Mouse (Mus musculus) NIH3T3 (cell line): ENCODE measurements around the gene Adamts13.
A peak's percentile ranks its signal among the peaks of the same experiment; 100 is the strongest.

Experiments used
- DNase-seq: peaks from one replicate; pipeline ENCODE4 v3.0.0-alpha.2; 2012; ENCODE audit warnings: low read depth

The Adamts13 gene

DNA sequence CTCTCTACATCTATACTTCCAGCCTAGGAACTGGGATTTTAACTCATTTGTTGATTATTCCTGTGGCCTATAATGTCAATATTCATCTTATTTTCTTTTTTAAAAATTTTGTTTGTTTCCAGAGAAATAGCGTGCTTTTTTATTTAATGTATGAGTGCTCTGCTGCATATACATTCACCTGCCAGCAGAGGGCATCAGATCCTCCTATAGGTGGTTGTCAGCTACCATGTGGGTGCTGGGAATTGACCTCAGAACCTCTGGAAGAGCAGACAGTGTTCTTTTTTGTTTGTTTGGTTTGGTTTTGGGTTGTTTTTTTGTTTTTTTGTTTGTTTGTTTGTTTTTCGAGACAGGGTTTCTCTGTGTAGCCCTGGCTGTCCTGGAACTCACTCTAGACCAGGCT lies 6.0 kb upstream of the Adamts13 start:
- no peak for DNase-seq

DNA sequence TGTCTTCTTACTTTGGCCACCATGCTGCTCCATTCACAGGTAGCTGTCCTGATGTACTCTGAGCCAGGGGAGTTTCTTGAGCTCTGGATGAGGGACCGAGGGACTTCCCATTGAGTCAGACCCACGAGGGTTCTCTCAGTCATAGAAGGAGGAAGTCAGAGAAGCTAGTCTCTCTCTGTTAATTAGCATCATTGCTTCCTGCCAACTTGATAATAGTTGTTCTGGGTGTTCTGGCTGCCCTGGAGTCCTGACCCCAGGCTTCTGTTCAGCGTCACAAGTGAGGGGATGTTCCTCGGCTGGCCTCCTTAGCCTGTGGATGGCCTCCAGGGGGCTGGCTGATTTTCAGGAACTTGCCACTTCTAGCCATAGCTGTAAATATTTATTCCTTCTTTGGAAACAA lies 744 bp downstream of the Adamts13 start:
- no peak for DNase-seq

DNA sequence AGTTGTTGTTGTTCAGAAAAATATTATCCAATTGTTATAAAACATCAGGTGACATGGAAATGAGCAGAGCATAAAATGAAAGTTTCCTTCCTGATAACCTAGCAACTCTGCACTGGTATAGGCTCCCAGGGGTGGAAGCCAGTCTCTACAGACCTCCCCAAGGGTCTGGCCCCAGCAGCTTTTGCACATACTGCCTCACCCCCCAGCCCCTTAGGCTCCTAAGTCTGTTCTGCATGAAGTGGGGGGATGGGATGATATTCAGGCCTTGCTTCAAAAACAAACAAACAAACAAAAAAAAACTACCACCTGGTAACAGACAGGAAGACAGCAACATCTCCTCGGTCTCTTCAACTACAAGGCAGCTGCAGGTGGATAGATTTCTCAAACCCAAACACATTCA lies 7.1 kb downstream of the Adamts13 start:
- no peak for DNase-seq

DNA sequence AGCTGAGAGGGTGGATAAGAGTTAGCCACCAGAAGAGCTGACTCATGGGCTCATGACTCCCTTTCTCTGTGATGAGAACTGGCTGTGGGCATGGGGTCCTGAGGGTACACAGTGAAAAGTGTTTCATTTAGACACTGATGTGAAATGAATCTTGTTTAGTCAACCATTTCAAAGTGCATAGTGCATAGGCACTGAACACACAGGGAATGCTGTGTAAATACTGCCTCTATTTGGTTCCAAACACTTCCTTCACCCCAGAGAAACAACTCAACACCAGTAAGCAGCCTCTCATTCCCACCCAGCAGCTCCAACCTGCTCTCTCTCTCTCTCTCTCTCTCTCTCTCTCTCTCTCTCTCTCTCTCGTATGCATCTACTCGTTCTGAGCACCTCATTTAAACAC lies 11.0 kb downstream of the Adamts13 start:
- DNase-seq, result no peak

DNA sequence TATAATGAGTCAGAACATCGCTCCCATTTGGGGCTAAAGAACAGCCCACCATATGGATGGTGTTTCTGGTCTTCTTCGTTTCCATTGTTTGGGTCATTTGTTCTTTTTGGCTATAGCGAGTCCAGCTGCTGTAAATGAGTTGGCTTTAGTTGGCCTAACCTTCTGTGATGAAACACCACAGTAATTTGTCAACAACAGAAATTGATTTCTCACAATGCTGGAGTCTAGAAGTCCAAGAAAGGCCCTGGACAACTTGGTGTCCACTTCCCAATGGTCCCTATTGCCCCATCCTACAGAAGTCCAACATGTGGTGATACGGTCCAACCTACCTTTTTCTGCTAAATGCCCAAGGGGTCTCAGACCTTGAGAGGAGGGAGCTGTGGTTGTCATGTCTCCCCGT lies 11.4 kb downstream of the Adamts13 start:
- DNase-seq, result no peak

DNA sequence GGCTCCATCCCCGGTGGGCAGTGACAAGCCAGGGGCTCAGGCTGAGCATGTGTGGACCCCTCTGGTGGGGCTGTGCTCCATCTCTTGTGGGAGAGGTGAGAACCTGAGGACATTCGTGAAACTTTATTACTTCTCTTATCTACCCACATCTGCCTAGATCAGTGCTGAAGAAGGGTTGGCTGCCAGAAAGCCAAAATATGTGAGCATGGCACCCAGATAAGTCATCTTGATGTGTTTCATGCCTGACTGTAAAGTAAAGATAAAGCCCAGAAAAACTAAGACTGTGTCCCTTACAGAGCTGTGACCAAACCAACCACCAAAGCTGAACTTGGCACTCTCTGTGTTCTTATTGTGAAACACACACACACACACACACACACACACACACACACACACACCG lies 20.7 kb downstream of the Adamts13 start:
- DNase-seq, result no peak

DNA sequence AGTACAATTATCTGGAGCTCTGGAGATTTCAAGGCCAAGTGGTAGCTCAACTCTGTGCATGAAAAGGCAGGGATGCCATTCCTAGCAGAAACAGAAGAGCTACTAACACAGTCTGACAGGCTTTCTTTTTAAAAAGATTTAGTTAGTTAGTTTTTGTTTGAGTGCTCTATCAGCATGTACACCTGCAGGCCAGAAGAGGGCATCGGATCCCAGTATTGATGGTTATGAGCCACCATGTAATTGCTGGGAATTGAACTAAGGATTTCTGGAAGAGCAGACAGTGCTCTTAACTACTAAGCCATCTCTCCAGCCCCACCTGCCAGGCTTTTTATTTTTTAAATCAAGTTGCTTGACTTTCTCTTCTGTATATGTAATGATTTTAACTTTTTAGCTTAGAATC lies 24.3 kb downstream of the Adamts13 start:
- DNase-seq, result peak; percentile 18

DNA sequence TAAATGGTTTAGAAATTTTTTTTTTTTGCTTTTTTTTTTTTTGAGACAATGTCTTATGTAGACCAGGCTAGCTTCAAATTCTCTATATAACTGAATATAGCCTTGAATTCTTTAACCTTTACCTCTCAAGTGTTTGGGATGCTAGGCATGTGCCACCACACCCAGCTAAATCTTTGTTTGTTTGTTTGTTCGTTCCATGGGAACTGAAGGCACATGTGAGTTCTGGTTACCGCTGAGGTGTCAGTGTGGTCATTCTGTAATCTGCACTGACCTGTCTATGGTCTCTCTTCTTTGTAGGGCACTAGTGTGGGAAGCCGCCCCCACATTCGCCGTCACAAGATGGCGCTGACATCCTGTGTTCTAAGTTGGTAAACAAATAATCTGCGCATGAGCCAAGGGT lies 24.8 kb downstream of the Adamts13 start:
- no peak for DNase-seq

DNA sequence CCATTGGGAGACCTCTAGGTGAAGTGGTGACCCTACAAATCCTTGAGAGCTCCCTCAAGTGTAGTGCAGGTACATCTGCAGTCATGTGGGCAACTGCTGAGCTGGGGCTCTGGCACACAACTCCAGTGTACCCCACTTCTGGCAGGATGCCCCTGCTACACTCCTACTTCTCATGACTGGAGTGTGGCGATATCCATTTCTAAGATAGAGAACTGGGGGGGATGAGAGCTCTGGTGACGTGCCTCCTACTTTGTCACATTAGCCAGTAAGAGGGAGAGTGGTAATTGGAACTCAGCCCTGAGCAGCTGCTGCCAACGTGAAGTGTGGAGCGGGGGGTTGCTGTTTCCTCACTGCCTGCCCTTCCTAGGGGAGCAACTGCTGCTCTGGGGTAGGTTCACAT lies 33.0 kb downstream of the Adamts13 start:
- no peak for DNase-seq

DNA sequence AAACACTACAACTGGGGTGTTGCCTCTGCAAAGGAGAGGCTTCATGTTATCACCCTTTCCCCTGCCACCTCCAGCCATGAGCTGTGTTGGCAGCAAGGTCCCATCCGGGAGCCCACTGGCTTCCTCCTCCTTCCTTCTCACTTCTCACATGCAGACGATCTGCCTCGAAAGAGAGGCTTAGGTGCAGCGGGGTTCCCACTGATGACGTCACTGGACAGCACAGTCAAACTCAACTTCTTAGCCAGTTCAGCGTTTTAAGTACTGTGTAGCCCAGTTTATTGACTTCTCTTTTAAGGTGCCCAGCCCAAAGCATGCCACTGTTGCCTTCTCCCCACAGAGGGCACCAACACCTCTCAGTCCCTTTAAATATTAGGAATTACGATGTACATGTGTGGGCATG lies 34.5 kb downstream of the Adamts13 start:
- no peak for DNase-seq

DNA sequence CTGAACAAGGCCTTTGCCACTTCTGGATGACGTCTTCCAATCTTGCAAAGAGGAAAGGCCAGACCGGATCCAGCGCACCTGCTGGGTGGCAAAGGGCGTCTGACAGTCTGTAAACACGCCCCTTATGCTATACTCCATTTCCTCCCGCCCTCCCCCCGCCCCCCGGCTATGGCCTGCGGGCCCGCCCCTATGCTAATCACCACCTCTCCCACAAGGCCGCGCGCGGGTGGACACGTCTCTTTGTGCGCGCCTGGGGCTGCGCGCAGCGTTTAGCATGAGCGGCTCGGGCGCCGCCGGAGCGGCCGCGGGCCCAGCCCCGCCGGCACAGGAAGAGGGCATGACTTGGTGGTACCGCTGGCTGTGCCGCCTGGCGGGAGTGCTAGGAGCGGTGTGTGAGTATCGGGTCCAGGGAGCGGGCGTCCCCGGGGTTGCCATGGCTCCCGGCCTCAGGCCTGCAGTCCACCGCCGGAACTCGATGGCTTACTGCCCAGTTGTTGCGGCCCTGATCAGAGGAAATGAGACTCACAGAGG lies 36.6 kb downstream of the Adamts13 start, which contains the start of gene Cacfd1:
Gene Cacfd1, plus strand, starts transcription at position 213 of the 531 bp plus-strand sequence.
- peak; percentile 94 for DNase-seq

DNA sequence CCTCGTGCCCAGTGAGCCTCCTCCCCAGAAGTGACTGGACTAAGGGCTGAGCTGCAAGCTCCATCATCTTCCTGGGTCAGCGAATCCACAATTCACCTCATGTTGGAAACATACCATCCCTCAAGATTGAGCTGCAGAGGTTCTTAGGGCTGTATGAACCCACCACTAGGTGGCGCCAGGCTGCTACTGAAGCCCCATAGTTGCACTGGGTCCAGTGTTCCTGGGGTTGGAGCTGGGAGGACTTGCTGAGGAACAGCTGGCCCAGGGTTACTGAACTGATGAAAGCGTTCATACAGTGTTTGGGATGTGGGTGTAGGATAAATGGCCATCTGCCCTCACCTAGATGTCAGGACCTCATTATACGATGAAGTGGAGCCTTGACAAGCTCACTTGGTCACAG lies 44.6 kb downstream of the Adamts13 start:
- DNase-seq, result peak; percentile 86

DNA sequence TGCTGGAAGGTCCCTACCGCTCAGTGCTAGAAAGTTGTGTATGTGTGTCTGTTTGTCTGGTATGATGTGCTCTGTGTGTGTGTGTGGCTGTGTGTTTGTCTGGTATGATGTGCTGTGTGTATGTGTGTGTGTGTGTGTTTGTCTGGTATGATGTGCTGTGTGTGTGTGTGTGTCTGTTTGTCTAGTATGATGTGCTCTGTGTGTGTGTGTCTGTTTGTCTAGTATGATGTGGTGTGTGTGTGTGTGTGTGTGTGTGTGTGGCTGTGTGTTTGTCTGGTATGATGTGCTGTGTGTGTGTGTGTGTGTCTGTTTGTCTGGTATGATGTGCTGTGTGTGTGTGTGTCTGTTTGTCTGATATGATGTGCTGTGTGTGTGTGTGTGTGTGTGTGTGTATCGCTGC lies 46.3 kb downstream of the Adamts13 start:
- DNase-seq, result no peak

DNA sequence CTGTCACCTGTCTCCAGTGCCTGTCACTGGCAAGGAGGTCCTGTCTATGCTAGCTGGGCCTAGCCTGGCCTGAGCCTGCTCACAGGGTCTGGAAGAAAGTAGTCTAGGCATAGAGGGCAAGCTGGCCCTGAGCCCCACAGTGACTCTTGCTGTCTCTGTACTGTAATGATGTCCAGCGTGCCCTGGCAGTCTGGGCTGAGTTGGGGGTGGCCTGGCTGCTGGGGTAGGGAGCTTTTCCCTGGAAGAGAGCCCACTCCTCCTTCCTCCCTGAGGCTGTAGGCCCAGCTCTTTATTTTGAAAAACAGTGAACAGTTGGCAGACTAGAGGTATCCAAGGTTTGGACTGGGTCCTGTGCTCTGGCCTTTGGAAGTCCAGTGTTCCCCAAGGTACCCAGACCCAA lies 47.9 kb downstream of the Adamts13 start:
- no peak for DNase-seq

DNA sequence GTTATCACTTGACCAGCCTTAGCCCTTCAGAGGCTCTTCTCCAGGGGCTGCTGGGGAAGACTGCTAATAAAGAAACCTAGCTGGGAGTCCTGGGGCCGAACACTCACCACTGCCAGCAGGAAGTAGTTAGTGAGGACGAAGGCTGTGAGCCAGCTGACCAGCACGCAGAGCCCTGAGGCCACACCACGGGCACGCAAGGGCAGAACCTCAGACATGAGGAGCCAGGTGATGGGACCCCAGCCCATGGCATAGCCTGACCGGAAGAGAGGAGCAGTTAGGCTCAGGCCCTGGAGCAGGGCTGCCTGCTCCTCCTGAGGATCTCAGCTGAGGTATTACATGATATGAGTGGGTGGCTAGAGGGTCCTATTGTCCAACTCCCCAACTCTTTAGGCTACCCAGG lies 49.4 kb downstream of the Adamts13 start:
- no peak for DNase-seq

DNA sequence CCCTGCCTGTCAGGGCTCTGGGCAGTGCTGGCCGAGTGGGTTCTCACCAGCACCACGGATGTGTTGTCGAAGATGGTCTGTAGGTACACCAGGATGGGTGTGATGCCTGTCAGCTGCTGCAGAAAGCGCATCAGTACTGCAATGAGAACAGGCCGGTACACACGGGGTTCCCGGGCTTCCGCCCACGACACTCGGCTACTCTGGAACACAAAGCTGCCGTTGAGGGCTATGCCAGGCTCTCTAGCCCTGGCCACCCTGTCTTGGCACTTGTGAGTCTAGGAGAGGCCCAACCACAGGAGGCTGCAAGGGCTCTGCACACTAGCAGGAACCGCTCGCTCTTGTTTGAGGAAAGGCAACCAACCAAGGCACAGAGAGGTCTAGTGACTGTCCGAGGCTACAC lies 50.9 kb downstream of the Adamts13 start:
- DNase-seq, result no peak

DNA sequence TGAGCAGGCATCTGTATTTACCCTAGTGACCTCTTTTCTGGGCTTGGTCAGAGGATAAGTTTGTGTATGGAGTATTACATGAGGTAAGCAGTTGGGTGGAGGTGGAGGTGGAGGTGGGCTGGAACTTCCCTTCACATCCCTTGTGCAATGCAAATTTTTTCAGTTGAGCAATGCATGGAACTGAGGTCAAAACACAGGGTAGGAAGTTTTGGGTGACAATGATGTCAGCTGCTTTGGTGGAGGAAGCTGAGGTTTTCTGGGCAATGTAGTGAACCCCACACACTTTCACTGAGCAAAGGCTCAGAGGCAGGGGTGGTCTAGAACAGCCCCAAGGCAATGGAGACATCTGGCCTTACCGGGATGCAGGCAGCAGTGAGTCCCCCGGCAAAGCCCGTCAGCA lies 52.3 kb downstream of the Adamts13 start:
- no peak for DNase-seq

DNA sequence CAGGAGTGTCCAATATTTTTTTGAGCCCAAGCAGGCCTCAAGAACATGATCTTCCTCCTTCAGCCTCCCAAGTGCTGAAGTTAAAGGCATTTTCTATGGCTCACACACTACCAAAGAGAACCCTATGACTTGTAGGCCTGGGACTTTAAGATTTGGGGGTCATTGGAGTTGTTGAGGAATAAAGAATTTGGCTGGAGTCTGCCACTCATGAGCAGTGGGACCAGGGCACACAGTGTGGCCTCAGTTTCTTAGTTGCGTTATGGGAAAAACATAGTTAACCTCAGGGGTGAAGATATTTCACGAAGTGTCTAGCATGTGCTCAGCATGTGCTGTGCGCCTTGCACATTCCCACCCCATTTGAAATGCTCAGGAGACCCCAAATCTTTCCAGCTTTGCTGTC lies 53.1 kb downstream of the Adamts13 start:
- DNase-seq, result no peak

DNA sequence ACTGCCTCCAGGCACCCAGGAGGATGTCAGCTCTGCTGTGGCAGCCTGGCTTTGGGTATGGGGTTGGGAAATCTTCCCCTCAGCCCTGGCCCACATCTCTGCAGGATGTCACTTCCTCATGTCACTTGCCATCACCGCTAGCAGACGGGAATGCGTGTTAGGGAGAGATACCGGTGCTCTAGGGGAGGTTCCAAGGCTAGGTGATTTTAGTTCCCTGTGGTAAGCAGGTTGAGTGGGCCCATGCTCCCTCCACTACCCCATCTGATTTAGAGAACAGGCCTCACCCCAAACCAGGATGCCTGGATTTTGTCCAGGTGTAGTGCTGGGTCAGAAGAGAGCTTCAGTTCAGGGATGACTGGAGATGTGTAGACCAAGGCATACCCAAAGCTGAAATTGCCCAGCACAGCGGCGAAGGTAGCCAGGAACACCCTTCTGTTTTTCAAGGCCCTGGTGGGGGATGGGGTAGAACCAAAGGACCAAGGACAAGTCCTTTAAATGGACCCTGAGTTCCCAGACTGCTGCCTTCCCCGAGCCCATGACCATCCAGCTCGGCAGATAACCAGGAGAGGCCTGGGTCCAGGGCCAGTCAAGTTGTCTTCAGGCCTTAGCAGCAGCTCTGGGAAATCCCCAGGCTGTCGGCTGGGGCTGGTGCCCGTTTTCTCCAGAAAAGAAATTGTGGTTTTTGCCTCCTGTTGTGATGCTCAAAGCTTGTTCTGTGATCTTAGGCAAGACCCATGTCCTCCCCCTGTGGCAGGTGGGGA lies 53.8 kb downstream of the Adamts13 start:
- DNase-seq, result no peak

DNA sequence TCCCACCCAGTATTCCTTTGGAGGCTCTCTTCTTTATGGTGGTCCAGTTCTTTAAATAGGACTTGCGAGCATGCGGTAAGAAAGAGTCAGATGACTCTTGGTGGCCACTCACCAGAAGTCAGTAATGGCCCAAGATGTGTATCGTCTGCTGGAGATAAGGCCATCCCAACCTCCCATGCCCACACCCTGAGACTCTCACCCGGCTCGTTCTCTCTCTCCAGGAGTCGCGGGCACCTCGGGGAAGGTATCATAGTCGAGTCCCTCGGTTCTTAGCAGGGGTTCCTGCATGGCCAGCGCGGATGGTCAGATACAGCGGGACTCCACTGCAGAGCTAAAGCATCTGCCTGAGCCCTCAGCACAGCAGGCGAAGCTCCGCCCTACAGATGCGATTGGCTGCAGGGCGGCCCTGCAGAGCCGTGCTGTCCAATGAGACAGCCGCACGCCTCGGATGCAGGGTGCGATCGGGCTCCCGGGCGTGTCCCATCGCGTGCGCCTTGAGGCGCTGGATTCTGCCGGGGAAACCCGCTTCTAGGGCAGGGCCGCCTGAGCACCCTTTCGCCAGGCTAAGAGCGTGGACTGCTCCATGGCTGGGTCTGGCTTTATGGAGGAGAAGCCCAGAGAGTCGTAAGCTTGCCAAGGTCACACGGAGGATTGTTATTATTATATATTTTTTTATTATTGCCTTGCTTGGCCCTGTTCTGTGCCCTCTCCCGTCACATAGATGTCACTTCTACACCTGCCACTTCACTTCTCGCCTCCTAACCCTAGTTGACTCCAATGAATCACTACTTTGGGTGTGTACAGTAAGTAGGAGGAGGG lies 54.6 kb downstream of the Adamts13 start, which contains the start of gene Slc2a6:
Gene Slc2a6, minus strand, starts transcription at position 381 of the 819 bp plus-strand sequence.
- DNase-seq, result peak; percentile 87

DNA sequence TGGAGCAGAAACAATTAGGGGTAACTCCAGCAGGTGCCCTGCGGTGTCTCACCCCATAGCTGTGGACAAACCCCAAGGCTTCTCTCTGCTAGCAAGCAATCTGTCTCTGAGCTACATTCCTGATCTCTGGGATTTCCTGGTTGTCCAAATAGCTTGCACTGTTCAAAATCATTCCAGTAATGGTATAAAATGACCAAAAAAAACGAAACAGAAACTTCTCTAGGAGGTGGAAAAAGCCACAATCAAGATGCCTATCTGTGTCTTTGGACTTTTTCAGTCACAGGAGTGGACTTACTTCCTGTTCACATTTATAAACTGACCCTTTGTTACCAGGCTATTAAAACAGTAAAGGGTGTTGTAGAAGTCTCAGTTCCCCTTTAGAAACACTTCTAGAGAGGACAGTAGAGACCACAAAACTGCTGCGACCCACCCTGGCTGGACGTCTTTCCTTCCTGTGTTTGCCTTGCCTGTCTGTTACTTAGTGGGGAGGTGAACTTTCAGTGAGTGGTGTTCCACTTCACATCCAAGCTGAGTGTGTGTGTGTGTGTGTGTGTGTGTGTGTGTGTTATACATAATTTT lies 55.3 kb downstream of the Adamts13 start:
- DNase-seq, result no peak

DNA sequence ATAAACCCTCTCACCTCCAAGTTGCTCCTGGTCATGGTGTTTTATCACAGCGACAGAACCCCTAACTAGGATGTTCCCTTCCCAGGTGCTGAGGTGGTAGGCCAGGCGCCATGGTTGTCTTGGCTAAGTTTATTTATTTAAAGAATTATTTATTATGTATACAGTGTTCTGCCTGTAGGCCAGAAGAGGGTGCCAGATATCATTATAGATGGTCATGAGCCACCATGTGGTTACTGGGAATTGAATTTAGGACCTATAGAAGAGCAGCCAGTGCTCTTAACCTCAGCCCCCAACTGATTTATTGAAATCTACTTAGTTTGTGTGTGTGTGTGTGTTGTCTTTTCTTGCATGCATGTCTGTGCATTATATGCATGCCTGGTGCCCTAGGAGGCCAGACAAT lies 59.1 kb downstream of the Adamts13 start:
- DNase-seq, result peak; percentile 40

DNA sequence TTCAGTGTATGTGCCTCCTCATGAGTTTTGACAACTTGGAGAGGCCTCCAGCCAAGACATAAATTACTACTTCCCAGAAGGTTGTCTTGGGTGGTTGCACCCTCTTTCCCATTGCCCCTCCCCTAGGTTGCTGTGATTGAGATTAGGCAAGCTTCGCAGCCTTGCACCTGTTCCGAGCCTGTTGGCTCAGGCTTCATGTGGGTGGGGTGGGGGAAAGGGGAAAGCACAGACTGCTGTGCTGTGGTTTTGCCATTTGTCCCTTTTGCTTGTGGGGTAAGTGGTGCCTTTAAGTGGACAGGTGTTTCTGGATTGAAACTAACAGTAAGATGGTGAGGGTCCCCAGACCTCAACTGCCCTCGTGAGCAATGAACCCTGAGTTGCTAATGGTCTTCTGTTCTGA lies 62.8 kb downstream of the Adamts13 start:
- no peak for DNase-seq
